Mouse (Mus musculus) mouse embryonic stem cell (cell line): Measurements from ENCODE around the gene Plcl2.
"Not testable (repeated sequence)": the region's sequence is repeated elsewhere in the genome, so short reads cannot be mapped to it uniquely, and the experiment has no call there.

Experiments used
- in situ Hi-C, 2 experiments: fragments of 300-500 bp; cut with MboI; formaldehyde crosslinking; loops; 1 replicate in 1 of 2; 3 replicates in 1 of 2; pipeline ENCODE4 v1.14.3; 2019 to 2020; ENCODE audit warnings: low sequenced_read_pairs in 2 of 2, low pct_unique_long_range_greater_than_20kb in 1 of 2, mixed read lengths in 1 of 2; ENCODE audit not compliant: unreplicated experiment in 1 of 2

The Plcl2 gene

DNA sequence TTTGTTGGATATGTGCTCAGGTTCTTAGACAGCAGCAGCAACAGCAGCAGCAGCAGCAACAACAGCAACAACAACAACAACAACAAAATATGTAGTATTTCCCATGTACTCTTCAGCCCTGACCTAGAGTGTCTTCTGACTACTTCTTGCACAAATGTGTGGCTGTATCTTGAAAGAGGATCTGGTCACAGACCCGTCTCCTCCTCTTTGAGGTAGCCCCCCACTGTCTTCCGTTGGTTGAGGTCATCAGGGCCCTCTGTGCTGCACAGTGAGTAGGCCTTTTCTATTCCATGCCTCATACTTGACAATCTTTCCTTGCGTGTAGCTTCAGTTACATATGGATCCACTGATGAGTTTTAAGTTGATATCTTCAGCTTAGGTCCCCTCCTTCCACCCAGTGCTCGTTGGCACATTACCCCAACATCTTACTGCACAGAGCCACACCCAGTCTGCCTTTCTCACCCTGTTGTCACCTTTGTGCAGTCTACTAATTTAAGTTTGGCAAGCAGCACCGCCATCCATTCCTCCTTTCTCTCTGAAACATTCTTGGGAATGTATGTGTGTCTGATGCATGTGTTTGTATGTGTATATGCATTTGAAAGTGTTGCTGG lies 13.4 kb downstream of the Plcl2 start:
- in situ Hi-C loops = no loop called here

DNA sequence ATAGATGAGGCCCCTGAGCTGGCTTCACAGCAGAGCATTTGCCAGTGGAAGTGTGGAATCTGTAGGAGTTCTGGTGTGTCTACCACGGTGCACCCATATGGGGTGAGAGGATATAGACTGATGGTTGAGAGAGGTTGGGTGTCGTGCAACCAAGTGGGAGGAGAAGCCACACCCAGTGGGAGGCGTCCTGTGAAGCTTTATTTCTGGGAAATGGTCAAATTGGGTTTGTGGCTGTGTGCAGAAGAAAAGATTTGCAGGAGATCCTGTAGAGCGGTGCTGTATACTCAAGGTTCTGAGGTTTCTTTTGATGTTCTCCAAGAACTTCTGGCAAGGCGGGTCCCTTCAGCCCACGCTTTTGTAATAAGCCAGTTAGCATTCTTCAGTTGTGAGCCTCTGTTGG lies 15.8 kb downstream of the Plcl2 start:
- in situ Hi-C loops = no loop called here

DNA sequence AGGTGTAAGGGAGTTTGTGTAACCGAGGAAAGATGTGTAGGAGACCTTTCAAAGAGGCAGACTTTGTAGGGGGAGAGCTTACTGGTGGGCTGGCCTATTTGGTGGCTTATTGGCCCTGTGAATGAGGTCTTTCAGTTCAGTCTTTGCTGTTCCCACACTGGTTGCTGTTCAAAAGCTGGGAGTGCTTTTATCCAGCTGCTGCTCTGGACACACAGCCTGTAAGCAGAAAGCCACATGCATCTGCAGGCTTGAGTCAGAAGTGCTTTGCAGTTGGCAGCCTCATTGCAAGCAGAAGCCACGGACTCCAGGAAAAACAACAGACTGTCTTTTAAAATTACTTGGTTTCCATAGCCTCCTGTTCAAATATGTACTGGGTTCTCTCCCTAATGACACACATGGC lies 16.6 kb downstream of the Plcl2 start:
- in situ Hi-C loops = no loop called here

DNA sequence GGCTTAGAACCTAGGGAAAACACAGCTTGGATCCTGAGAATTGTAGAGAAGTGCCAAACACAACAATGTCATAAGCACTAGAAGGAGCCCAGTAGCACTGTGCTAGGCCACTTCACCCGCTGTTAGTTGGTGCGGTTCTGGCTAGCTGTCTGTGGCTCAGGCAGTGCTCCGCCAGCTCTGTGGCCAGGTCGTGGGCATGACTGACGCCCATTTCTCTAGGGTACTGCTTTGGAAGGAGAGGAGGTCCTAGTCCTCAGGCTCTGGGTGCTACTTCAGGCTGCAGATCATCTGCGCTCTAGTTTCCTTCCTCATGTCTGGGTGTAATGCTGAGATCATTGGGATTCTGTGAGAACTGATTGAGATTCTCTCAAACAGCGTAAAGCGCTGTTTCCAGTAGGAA lies 20.9 kb downstream of the Plcl2 start:
- in situ Hi-C loops = no loop called here

DNA sequence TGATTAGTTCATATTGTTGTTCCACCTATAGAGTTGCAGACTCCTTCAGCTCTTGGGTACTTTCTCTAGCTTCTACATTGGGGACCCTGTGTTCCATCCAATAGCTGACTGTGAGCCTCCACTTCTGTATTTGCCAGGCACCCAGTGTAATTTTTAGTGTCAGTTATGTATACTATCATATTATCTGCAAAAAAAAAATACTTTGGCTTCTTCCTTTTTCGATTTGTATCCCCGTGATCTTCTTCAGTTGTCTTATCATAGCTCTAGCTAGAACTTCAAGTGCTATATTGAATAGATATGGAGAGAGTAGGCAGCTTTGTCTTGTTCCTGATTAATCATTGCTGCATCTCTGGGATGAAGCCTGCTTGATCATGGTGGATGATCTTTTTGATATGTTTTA lies 25.7 kb downstream of the Plcl2 start:
- in situ Hi-C loops = not testable (repeated sequence)

DNA sequence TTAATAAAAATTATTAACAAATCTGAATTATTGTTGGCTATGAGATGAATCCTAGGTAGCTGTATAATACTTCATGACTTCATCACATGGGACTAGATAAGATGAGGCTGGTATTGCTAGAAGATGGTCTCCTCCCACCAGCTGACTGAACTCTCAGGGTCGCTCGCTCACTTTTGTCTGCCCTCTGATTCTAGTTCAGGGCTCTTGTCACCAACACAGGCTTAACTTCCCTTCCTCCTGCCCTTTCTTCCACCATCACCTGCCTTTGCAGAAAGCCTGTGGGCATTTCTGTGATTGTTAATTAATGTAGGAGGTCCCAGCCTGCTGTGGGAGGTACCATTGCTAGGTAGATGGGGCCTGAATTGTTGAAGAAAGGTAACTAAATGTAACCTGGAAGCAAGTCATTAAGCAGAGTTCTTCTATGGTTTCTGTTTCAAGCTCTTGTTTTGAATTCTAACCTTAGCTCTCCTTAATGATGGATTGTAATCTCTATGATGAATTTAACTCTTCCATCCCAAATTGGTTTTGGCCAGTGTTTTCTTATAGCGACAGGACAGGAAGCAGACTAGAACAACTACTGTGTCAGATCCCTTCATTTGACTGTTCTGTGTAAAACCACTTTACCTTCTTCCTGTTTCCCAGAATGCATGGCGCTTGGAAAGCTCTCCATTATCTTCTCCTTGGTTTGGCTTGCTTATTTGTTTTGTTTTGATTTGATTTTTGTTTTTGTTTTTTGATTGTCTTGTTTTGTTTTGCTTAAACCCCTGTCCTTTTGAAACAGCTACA lies 27.4 kb downstream of the Plcl2 start:
- in situ Hi-C loops = no loop called here

DNA sequence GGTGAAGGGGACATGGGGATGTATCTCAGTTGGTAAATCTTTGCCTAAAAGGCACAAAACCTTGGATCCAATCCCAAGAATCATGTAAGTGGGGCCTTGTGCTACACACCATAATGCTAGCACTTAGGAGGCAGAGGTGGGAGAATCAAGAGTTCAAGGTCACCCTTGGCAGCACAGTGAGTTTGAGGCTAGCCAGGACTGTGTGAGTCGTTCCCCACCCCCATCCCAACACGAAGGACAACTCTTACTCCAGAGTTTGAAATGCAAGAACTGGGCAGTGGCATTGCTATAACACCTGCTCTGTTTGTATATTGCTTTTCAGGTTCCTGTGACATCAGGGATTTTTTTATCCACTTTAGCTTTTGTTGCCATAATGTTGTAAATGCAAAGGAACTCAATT lies 28.6 kb downstream of the Plcl2 start:
- in situ Hi-C loops = no loop called here

DNA sequence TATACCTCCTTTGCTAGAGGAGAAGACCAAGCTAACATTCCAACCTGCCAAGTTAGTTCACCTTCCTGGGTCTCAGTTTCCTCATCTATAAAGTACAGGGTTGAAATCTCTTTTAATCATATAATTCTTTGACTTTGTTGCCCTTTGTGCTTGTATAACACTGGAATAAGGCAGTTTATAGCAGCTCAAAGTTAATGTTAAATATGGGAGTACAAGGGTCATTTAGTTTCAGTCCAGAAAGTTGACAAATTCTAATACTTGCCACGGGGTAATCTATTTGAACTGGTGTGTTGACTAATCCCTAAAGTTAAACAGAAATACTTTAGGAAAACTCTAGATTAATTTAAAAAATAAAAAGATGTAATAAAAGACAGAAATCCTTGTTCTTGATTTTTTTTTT lies 35.7 kb downstream of the Plcl2 start:
- in situ Hi-C loops = no loop called here

DNA sequence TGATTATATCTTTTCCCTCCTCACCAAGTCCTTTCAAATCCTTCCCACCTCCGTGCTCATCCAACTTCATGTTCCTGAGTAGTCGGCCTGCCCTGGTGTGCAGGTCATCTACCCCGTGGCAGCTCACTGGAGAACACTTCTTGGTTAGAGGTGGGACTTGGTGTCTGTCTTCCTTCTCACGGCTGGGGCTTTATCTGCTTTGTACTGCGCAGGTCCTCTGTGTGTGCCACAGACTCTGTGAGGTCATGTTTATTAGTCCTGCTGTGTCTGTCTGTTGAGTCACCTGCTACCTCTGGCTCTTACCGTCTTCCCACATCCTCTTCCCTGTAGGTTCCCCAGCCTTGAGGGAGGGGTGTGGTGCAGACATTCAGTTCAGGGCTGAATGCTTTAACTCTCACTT lies 36.1 kb downstream of the Plcl2 start:
- in situ Hi-C loops = no loop called here

DNA sequence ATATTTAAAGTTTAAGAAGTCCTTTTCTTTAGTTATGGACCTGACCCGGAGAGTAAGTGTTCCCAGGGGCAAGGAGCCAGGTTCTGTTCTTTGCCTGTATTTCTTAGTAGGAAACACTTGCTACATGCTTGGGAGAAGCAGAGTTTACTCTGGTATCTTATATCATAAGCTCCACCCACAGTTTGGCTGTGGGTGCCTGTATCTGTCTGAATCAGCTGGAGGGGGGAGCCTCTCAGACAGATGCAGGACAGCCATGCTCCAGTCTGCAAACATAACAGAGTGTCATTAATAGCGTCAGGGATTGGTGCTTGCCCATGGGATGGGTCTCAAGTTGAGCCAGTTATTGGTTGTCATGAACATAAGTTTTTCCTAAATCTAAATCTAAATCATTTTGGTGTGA lies 42.9 kb downstream of the Plcl2 start:
- in situ Hi-C loops = no loop called here

DNA sequence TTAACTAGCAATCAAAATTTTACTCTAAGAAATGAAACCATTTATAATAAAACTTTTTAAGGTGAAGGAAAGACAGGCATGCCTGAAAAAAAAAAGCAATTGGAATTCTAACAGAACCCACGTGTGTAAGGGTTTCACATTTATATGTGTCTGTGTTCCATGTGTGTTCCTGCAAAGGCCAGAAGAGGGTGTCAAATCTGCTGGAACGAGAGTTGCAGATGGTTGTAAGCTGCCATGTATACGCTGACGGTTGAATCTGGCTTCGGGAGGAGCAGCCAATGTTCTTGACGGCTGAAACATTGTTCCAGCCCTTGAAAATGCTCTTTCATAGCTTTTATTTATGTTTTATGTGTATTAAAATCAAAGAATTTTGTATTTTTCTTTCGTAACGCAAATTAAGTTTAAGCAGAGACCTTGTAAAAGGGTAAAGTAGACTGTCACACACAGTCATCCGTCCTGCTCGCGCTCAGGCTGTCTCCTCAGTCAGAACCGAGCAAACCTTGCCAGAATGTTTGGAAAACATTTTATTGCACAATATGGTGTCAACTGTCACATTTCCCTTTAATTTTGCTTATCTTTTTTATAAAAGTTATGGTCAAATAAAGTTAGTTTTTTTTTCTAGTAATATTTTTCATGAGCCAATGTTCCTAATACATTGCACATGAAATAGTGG lies 48.5 kb downstream of the Plcl2 start:
- in situ Hi-C loops = no loop called here

DNA sequence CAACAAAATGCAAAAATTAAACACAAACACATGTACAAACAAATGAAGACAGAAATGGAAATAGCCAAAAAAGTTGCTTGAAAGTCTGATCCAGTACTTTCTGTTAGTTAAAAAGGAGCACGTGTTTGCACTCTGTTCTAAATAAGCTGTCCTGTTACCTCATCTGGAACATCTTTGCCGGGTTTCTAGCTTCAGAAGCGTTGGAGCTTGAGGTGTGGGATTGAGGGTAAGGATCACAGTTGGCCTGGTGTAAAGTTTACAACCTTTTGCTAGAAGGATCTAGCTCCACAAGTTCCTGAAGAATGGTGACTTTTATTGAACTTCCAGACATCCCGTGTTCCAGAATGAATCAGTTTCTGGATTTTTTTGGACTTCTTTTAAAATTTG lies 49.0 kb downstream of the Plcl2 start:
- in situ Hi-C loops = no loop called here

DNA sequence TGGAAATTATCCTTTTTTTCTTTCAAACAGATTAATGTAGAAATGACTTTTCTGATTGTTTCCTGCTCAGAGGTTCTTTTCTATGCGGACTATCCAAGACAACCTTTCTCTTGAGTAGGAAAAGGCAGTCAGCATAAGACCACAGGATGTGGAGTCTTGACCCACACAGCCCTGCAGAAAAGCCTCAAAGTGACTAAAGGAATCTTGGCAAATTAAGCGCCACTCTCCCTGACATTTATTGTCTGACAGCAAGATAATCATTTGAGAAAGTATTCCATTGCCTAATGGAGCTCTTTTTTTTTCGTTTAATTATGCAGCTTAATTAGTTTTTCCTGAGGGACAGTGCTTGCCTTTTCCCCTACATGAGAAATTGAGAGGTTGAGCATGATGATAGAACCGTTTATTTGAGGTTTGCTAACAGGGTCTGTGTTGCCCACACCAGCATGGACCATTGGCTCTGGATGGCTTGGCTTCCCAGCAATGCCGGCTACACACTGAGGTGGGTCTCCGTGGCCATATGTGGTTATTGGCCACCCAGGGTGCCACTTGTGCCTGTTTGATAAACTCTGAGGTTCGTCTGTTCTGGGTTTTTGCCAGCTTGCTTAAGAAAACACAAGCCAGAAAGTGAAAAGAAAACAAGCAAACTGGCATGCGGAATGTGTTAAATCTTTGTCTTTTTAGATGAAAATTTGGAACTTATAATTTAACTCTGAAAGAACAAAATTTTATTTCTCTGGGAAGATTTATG lies 56.3 kb downstream of the Plcl2 start:
- in situ Hi-C loops = no loop called here

DNA sequence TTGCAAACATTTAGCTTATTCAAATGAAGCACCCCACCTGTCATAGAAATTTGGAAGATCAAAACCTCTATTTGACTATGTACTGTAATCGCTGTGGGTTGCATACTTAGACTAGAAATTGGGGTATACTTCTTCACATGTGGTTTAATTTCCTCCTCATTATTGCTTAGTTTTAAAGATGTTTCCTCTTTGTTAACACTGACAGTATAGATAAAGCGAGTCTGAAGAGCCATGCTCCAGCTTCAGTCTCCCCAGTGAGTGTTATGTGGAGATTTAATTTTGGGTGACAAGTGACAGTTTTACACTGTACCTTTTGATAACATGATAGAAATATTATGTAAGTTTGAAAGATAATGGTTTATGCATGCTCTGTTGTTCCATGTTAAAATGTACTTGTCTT lies 59.6 kb downstream of the Plcl2 start:
- in situ Hi-C loops = no loop called here

DNA sequence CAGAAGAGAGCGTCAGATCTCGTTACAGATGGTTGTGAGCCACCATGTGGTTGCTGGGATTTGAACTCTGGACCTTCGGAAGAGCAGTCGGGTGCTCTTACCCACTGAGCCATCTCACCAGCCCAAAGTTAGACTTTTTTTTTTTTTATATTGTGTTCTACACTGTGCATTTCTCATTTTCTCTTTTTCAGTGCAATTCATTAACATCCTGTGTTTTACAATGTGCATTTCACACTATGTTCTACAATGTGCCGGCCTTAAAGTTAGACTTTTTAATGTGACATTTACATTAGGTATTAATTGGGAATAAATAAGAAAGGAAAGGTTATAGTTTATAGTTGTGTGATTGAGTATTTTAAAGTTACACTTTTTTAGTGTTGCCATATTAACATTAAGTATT lies 61.0 kb downstream of the Plcl2 start:
- in situ Hi-C loops = not testable (repeated sequence)

DNA sequence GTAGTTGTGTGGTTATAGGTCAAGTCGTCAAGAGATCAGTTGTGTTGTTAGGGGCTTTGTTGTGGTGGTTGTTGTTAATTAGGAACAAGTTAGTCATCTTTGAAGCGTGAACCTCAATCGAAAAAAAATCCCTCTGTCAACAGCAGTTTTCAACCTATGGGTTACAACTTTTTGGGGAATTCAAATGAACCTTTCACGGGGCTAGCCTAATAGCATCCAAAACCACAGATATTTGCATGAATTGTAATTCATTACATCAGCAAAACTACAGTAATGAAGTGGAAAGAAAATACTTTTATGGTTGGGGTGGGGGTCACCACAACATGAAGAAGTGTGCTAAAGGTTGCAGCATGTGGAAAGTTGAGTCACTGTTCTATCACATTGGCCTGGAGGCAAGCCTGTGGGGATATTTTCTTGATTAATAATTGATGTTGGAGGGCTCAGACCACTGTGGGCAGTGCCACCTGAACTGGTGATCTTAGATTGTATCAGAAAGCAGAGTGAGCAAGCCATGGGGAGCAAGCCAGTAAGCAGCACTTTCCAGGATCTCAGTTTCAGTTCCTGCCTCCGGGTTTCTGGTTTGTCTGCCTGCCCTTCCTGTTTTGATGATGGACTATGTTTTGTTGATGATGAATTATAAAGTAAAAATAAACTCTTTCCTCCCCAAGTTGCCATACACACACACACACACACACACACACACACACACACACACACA lies 61.6 kb downstream of the Plcl2 start:
- in situ Hi-C loops = no loop called here

DNA sequence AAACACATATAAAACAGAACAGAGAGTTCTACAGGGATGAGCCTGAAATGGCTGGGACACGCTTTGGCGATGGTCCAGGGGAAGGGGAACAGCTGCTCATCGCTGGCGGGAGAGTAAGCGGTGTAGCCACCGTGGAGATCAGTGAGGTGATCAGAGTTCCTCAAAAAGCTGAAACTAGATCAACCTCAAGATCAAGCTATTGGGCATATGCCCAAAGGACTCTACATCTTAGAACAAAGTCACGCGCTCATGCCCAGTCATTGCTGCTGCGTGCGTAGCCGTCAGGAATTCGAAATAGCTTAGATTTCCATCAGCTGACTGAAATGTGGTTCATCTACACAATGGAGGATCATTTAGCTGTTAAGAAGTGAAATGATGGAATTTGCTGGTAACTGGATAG lies 65.0 kb downstream of the Plcl2 start:
- in situ Hi-C loops = no loop called here

DNA sequence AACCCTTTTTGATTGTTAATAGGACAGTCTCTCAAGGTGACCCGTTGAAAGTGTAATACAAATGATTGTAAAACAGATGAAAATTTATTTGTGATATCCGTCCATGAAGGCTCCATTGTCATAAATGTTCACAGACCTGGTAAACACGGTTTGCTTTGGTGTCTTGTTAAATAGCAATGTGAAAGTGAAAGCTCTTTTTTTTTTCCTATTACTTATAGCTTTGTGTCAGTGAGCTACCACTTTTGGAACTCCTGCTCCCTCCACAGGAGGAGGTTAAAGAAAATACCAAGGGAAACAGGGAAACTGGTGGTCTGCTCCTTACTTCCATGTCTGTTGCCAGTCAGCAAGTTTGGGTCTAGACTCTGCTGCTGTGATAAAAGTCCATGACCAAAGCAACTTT lies 71.2 kb downstream of the Plcl2 start:
- in situ Hi-C loops = no loop called here

DNA sequence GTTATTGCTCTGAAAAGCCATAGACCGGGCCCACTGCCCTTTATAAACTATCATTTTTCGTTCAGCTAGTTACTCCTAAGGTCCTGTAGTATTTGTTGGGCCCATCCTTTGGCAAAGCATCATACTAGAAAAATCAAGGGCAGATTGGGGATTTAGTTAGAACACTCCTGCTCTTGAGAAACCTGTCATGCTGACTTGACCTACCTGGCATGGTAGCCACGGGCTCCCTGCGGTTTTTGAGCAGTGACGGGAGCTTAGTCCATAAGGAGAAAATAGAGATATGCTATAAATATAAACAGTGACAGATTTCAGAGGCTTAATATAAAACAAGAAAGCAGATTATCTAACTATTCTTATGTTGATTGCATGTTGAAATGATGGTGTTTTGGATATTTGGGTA lies 77.6 kb downstream of the Plcl2 start:
- in situ Hi-C loops = no loop called here
